Mouse (Mus musculus) E14TG2a.4 (cell line): ENCODE measurements at regions not wholly inside any gene's neighbourhood (a gene's known extent, or its start where the extent isn't known, plus 50 kb on each side); places are given as distances from the start of the nearest gene placed in this dataset.

Experiments
- CTCF ChIP-seq: conservative IDR thresholded peaks from 2 replicates; pipeline ENCODE4 v1.5.1; 2014; ENCODE audit warnings: low read length
- NANOG ChIP-seq: IDR thresholded peaks from 2 replicates; pipeline ENCODE4 v1.6.1; 2014; ENCODE audit warnings: borderline replicate concordance, low read length, mixed read lengths
- POU5F1 ChIP-seq: IDR thresholded peaks from 2 replicates; pipeline ENCODE4 v1.6.1; 2014; ENCODE audit warnings: low read length, borderline replicate concordance

- TF ChIP-seq CTCF: no peak
- TF ChIP-seq NANOG: no peak
- TF ChIP-seq POU5F1: no peak
These were observed 108.1 kb upstream of the Pja1 start for GRCm38 (mm10) chrX:99579206-99579605.
